8 mouse cellular contexts compared by ENCODE assay signal in the genomic region with DNA sequence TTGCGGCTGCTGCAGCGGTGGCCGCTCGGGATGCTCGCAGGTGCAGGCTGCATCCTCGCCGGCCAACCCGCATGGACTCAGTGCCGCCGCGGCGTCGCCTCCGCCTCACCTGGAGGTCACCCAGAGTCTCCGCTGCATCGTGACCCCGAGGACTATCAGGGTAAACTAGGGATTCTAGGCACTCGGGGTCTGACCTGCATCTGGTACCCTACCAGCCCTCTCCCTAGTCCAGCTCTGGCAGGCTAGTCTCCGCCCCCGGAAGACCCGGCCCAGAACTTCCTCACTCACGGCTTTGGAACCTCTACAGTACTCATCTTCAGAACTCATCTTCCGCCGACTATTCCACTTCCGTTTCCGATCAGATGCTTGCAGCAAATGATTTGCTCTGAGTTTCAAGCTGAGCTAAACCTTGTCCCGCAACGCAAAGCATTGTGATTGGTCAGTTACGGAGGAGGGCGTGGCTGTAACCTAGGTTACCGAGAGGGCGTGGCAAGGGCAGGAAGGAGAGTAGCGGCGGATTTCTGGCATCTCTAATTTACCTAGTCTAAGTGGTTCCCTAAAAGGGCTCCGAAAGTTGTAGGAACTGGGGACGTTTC. TPM values are rescaled to one million over a fixed set of nuclear protein-coding genes. Genes with fewer than 3 reads are reported as not detected.
DNase-seq lines count a peak whose midpoint lies in the region; ATAC-seq lines count a peak whose summit lies in the region.

TSS of gene Tmem184c (minus strand) at position 325 of the 596 bp plus-strand sequence.

- H3K4me3 ChIP-seq in heart, embryonic 10.5 days, result peak within 1 kb of the TSS; percentile 79
- H3K4me3 ChIP-seq in kidney, embryonic 15.5 days (replicated peaks), result peak within 1 kb of the TSS; percentile 92

- DNase-seq in B cell, adult 2 months, result peak; percentile 100
- DNase-seq in brain, adult 2 months (ENCODE audit: low read depth, low spot score), result peak; percentile 99
- DNase-seq in heart, embryonic 10.5 days (ENCODE audit: low spot score), result peak; percentile 96
- DNase-seq in liver, result peak; percentile 90
- DNase-seq in spleen, postnatal 4 days (ENCODE audit: low spot score in 2 of 2), result peak; percentile 95 to 96

- peak within 1 kb of the TSS; percentile 78 for H3K4me2 ChIP-seq in kidney, embryonic 15.5 days

- peak within 1 kb of the TSS; percentile 65 for H3K9ac ChIP-seq in kidney, embryonic 15.5 days

- peaks cover 5% of the 10 kb centered on the region for H3K36me3 ChIP-seq in heart, embryonic 10.5 days
- 0 out of 2 replicates have a peak, but pooled peaks cover 4% of the 10 kb centered on the region for H3K36me3 ChIP-seq in kidney, embryonic 15.5 days

- ATAC-seq in erythroblast, adult 5-6 weeks (replicated peaks; ENCODE audit: low FRiP score, poor library complexity, severe bottlenecking), result peak; percentile 96
- ATAC-seq in kidney, embryonic 15.5 days (replicated peaks; ENCODE audit: low FRiP score), result peak; percentile 99
- ATAC-seq in monocyte, adult 5-6 weeks (replicated peaks; ENCODE audit: insufficient number of reproducible peaks, low FRiP score, low TSS enrichment, poor library complexity, severe bottlenecking), result peak; percentile 99

- H3K27me3 ChIP-seq in heart, embryonic 10.5 days (ENCODE audit: insufficient read depth, poor library complexity, severe bottlenecking), result no peaks in the 10 kb centered on the region
- H3K27me3 ChIP-seq in kidney, embryonic 15.5 days, result no peaks in the 10 kb centered on the region

- peaks cover 5% of the 10 kb centered on the region; the same call in 1 of the 2 replicates for H3K4me1 ChIP-seq in heart, embryonic 10.5 days
- peaks cover 13% of the 10 kb centered on the region; the same call in 1 of the 2 replicates for H3K4me1 ChIP-seq in kidney, embryonic 15.5 days

- H3K27ac ChIP-seq in heart, embryonic 10.5 days, result peak within 1 kb of the TSS; percentile 75; the same call in 1 of the 2 replicates
- peak within 1 kb of the TSS; percentile 81 for H3K27ac ChIP-seq in kidney, embryonic 15.5 days

- no peaks in the 10 kb centered on the region for H3K9me3 ChIP-seq in heart, embryonic 10.5 days
- no peaks in the 10 kb centered on the region for H3K9me3 ChIP-seq in kidney, embryonic 15.5 days (replicated peaks)

- WGBS in heart, embryonic 10.5 days, result under 1% methylated on average over 36 of the region's 36 CpGs
- WGBS in kidney, embryonic 15.5 days, result under 1% methylated on average over 36 of the region's 36 CpGs

RNA-seq across cellular contexts. Expression of gene Tmem184c, which starts in this region (rescaled TPM):
- total RNA-seq in erythroblast, adult 5-6 weeks (2015; ENCODE audit: low replicate concordance), result 1.5 and 3.5 TPM in 2 replicates
- 6.3 and 9.6 TPM in 2 replicates for total RNA-seq in erythroblast, adult 5-6 weeks (2017; ENCODE audit: low replicate concordance)
- 28.8 and 29.8 TPM in 2 replicates for polyA plus RNA-seq in heart, embryonic 10.5 days (2016; fragmentation: Nextera tagmentation; extraction: Ambion mirVana)
- polyA plus RNA-seq in kidney, embryonic 15.5 days (2015; fragmentation: Nextera tagmentation; extraction: Ambion mirVana), result 37.3 and 38.5 TPM in 2 replicates
- 24.3 to 31.8 TPM (median 24.7 TPM) in 3 replicates for total RNA-seq in monocyte, adult 5-6 weeks (2017)

Comparison
In these comparisons a context has a peak if more than half of its experiments do, and no peak if none do; other contexts are left out.
1. Peak in every context shown above with its lines: DNase-seq, ATAC-seq, H3K4me3 ChIP-seq and H3K27ac ChIP-seq.